Mouse (Mus musculus) CD4-positive, CD25-positive, alpha-beta regulatory T cell, adult 2 months (primary cell): ENCODE results near the gene Eif4e2.

Experiments
- DNase-seq: peaks from one replicate; pipeline ENCODE4 v3.0.0-alpha.2; 2012; ENCODE audit warnings: low read depth, low spot score

The Eif4e2 gene

DNA sequence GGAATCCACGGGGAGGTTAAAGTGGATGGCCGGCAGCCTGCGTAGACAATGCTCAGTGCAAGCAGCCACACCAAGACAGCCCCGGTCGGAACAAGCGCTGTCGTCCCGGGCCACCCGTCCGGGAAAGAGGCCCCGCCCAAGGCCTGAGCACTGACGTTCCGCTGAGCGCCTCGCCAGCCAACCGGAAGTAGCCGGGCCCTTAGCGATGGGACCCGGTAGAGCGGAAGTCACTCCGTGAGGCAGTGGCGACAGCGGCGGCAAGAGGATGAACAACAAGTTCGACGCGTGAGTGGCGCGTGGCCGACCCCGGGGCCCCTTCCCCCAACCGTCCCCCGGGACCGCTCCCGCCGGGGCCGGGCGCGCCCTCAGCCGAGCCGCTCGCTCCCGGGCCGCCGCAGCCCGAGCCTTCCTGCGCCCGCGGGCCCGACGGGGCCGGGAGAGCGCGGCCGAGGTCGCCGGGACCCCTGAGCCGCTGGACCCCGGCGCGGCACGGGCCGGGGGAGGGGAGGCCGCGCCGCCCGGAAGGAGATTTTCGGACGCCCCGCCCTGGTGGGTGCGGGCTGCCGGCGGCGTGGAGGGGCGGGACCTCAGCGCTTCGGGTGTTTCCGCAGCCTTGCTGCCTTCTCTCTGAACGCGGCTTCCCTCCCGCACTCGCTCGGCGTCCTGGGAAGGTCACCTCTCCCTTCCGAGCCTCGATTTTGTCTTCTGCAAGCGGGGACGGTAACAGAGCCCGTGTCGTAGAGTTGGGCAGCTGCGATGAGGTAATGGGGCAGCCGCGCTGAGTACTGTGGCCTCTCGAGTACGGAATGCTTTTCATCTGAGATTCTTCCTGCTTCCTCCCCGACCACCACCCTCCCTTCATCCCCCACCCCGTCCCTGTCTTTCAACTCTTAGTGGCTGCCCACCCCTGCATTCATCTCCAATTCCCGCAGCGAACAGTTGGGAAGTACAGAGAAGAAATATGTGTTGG, at the start of gene Eif4e2:
Gene Eif4e2 (plus strand): TSS at position 180 of the 970 bp plus-strand sequence.
- DNase-seq = peak; percentile 96

DNA sequence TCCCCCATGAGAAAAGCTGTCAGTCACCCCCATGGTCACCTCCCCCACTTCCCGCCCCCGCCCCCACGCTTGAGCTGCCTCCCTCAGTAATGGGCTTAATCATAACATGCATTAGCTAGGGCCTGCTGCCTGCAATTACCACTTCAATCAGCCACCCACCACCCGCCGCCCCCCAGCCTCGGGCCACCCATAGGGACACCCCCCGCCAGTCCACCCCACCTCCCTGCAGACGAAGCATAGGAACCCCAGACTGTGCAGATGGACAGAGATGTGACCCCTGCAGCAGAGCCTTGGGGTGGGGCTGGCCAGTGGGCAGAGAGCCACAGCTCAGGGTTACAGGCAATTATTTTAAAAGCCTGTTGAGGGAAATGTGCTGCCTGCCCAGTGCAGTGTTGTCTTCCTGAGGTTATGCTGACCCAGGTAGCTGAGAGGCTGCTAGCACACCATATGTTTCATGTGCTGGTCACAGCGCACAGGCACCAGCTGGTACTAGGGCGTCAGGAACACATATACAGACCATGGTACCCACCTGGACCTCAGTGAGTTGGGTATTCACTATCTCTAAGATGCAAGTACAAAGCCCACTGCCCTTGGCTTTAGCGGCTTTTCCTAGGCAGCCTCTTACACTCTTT, 49.4 kb upstream of the Eif4e2 start:
- DNase-seq = no peak

DNA sequence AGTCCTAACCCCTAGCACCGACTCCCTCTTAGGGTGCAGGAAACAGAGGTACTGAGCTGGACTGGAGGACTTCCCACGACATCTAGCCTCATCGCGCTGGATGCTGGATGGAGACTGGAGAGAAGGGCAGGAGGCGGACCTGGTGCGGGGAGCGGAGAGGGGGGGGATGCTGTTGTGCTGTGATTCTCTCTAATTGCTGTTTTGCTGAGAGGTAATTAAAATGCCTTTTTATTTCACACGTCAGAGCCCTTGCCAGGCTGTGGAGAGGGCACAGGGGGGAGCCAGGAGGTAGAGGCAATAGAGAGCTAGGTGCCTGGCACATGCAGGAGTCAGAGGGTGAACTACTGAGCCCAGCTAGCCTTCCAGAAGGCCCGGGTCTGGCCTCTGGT, 48.9 kb upstream of the Eif4e2 start:
- DNase-seq = no peak

DNA sequence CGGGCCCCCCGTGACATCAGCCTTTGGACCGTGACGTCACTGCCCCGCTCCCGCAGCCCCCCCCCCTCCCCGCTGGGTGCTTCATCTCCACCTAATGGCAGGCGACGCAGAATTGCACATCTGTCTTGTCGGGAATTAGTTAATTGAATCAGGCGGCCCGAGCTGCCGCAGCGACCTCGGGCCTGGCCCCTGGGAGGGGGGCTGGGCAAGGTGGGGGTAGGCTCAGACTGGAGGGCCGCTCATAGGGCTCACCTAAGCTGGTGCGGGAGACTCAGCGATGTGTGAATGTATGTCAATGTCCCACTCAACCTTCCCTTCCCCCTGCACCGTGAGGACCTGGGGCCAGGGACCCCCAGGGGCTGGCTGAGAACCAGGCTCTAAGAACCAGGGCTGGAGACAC, 43.3 kb upstream of the Eif4e2 start:
- no peak for DNase-seq

DNA sequence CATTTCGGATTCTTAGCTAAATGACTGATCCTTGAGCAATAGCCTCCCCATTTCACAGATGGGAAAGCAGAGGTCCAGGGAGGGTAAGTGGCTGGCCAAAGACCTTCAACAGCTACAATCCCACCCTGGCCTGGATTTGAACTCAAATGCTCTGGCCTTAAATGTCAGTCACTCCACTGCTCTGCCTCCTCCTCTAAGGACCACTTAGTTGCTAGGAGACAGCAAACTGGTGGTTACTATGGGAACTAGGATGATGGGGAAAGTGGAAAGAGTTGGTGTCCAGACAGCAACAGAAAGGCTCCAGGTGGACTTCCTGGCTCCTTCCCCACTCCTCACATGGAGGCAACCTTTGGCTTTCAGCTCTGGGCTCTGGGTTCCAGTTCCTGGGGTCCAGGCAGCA, 42.4 kb upstream of the Eif4e2 start:
- DNase-seq = no peak

DNA sequence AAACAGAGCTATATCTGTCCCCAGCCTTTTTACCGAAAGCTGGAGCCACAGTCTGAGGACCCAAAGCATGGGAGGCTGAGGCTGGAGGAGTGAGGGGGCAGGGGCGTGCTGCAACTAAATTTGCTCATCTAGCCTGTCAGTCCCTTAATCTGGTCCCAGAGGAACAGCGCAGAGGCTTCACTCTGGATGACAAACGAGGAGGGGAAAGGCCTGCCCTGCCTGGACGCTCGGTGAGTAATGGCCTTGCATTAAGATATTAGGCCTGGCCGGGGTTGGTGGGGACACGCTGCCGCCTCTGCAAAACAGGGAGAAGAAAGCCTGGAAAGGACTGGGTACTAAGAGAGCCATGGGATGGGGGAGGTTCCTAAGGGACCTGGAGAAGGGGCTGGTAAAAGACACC, 41.4 kb upstream of the Eif4e2 start:
- DNase-seq = no peak

DNA sequence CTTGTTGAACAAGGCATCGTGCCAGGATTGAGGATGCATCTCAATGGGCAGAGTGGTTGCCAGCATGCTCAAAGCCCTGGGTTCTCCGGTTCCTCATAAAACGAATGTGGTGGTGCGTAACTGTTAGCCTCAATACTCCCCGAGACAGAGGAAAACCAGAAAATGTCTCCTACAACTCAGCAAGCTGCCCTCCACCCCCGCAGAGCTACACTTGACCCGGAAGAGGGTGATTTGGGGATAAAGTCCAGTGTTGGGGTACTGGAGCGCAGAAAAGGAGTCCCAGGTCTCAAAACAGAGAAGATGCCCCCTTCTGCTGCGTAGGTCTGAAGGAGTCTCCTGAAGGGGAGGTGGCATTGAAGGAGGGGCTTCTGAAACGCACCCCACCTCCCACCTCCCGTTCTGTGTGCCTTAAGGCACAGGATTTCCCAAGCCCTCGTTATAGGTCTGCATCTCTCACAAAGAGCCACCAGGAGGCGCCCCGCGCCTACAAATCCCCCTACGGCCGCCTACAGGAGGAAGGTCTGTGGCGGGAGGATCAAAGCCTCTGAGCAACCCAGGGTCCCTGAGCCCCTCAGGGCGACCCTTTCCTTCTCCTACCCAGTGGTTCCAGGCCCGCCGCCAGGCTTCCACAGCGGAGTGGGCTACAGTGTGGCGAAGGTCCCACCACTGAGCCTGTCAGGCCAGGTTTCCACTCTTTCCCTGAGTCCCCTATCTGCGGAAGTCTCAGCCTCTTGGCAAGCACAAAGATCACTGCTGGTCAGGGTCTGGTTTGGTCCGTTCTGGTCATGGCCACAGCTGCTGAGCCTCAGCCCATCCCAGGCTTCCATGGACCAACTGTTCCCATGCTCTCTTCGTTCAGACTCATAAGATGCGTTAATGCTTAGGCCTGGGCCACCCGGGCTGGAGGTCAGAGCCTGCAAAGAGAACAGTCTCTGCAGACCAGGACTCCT, 39.4 kb upstream of the Eif4e2 start:
- DNase-seq = peak; percentile 70

DNA sequence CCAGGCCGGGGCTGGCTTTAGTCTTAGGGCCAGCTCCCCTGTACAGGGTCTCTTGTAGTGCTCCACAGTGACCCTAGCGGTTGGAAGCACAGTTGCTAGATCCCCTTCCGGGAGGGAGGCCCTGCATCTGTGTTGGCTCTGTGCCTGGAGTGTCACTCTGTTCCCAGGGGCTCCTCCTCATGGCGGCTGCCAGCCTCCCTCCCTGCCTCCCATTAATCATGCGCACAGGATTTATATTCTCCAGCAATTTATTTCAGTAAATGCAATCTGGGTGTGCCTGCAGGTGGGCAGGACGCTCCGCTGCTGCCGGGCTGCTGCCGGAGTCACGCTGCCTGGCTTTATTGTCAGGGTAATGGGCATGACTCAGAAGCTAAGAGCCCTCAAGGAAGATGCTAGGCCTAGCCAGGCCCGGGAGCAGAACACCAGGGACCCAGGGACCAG, 37.8 kb upstream of the Eif4e2 start:
- DNase-seq = no peak

DNA sequence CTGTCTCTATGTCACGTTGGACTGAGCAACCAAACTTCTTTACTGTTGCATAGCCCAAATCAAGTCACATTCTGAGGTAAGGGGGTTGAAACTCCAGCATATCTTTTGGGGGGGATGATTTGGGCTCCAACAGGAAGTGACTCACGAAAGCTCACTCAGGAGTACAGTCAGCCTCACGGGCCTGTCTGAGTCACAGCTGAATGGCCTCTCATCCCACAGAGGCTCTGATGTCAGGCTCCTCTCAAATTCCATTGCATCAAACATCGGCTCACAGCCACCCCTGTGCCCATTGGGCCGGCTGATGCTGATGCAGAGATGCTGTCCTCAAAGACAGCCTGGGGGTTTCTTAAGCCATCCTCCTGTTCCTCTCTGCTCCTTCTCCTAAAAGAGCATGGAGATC, 32.8 kb upstream of the Eif4e2 start:
- peak; percentile 58 for DNase-seq

DNA sequence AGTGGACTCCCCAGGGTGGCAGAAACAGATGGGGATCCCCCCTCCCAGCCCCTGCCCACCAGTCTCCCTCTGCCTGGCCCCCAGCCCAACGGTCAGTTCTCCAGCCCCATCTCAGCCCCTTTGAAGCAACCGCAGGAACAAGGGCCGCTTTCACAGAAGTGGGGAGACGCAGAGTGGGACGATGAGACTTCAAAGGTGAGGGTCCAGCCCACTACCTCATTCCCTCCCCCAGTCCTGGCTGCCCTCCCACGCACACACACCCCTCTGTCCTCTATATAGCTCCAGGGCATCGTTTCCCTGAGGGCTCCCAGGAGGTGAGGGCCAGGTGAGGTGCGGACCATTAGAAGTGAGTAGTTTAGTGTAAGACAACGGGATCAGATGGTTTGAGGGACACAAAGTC, 30.7 kb upstream of the Eif4e2 start, which contains the start of gene Prss56:
Gene Prss56 (plus strand): TSS at position 301 of the 400 bp plus-strand sequence.
- DNase-seq = no peak

DNA sequence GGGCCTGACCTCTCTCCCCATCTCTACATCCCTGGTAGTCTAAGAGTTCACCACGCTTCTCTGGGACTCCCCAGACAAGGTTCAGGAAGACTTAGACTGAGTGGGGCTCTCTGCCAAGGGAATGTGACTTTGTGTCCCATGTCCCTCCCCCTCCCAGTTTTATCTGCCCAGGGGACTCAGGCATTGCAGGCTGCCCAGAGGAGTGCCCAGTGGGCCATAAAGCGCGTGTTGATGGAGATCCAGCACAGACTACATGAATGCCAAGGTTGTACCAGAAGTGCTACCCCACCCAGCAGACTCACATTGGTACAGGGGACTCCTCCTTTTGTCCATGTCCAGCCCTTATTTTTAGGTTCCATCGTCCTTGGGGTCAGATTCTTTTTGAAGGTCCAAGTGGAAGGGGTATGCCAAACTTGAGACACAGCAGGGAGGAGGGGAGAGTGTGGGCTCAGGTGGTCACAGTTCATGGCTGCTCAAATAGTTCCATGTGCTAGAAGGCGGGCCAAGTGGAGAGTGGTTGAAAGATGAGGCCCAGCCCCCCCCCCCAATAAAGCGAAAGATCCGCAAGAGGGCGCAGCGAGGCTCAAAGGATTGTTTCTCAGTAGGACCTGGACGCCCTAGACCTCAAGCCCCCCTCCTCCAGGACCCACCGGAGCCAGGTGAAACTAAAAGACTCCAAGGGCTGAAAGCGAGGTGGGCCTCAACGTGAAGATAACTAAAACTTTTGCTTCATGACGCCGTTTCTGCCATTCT, 29.5 kb upstream of the Eif4e2 start:
- peak; percentile 45 for DNase-seq

DNA sequence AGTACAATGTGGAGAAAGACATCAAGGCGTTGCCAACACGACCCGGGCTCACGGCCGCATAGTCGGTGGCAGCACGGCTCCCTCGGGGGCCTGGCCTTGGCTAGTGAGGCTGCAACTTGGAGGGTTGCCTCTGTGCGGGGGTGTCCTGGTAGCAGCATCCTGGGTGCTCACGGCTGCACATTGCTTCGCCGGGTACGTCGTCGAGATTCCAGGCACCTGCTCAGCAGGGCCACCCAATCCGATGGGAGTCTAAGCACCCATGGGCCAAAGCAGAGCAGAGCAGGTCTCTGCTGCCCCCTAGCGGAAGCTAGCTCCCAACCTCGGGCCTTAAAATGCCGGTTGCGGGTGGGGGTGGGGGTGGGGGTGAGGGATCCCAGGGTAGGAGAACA, 29.0 kb upstream of the Eif4e2 start:
- peak; percentile 89 for DNase-seq

DNA sequence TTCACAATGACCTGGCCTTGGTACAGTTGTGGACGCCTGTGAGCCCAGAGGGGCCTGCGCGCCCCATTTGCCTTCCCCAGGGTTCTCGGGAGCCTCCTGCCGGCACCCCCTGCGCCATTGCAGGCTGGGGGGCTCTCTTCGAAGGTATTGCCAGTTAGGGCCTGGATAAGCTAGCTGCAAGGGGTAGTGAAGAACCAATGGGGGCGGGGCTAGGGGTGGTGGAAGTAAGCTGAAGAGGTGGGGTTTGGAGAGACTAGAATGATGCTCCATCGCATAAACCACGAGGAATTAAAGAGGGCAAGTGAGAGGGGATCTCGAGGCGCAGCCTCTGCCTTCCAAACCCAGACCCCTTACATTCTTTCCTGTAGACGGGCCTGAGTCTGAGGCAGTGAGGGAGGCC, 28.2 kb upstream of the Eif4e2 start:
- DNase-seq = peak; percentile 36

DNA sequence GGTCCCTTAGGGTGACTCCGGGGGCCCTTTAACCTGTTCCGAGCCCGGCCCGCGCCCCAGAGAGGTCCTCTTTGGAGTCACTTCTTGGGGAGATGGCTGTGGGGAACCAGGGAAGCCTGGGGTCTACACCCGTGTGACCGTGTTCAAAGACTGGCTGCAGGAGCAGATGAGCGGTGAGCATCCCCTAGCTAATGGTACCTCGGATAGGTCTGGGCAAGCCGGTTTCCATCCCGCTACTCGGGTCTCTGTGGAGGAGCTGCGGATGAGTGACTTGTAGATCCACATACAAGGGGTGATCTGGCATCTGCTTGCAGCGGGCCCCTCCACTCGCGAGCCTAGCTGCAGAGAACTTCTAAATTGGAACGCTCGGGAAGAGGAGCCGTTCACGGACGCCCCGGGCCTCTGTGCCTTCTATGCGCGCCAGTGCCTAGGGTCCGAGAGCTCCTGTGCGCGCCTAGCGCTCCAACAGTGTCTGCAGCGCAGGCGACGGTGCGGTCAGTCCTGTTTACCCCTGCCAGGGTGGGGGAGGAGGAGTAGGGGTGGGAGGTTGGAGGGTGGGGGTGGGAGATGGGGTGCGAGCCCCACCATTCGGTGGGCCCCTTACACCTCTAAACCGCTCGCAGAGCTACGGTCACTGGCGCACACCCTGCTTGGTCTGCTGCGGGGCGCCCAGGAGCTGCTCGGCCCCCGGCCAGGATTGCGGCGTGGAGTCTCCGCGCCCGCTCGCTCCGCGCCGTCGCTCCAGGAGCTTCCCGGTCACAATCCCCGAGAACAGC, 27.3 kb upstream of the Eif4e2 start:
- peak; percentile 25 for DNase-seq

DNA sequence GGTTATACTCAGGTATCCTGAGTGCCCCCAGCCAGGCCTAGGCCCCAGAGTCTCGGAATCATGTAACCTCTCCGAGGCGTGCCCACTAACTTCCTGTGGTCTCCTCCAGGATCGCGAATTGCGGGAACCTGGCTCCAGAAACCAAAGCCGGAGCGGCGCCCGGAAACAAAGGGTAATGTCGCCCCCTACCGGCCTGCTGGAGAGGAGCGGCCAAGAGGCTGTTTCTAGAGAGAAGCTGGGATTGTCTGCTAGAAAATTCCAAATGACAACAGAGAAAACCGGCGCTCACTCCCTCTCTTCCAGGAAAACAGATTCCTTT, 26.7 kb upstream of the Eif4e2 start:
- peak; percentile 82 for DNase-seq

DNA sequence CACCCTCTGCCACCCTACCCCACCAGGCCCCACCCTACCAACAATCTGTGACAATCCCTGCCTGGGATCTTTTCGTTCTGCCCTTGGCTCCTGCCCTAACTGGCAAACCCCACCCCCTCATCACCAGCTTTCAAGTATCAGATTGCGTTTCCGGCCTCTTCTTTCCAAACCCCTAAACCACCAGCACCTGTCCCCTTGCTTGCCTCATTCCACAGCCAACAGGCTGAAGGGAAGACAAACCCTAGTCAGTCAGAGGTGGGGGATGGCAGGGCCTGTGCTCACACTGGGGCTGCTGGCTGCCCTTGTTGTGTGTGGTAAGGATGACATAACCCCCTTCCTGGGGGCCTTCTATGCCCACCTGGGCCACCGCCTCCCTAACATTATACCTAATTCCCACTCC, 23.3 kb upstream of the Eif4e2 start, which contains the start of gene Chrnd:
Gene Chrnd (plus strand): TSS at position 179 of the 400 bp plus-strand sequence.
- DNase-seq = no peak

DNA sequence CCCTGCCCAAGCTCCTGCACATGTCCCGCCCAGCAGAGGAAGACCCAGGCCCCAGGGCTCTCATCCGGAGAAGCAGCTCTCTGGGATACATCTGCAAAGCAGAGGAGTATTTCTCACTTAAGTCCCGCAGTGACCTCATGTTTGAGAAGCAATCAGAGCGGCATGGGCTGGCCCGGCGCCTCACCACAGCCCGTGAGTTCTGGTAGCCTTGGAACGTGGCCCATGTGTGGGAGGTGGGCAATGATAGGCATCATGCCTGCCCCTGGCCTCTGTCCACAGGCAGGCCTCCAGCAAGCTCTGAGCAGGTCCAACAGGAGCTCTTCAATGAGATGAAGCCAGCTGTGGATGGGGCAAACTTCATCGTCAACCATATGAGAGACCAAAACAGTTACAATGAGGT, 16.4 kb upstream of the Eif4e2 start:
- DNase-seq = no peak

DNA sequence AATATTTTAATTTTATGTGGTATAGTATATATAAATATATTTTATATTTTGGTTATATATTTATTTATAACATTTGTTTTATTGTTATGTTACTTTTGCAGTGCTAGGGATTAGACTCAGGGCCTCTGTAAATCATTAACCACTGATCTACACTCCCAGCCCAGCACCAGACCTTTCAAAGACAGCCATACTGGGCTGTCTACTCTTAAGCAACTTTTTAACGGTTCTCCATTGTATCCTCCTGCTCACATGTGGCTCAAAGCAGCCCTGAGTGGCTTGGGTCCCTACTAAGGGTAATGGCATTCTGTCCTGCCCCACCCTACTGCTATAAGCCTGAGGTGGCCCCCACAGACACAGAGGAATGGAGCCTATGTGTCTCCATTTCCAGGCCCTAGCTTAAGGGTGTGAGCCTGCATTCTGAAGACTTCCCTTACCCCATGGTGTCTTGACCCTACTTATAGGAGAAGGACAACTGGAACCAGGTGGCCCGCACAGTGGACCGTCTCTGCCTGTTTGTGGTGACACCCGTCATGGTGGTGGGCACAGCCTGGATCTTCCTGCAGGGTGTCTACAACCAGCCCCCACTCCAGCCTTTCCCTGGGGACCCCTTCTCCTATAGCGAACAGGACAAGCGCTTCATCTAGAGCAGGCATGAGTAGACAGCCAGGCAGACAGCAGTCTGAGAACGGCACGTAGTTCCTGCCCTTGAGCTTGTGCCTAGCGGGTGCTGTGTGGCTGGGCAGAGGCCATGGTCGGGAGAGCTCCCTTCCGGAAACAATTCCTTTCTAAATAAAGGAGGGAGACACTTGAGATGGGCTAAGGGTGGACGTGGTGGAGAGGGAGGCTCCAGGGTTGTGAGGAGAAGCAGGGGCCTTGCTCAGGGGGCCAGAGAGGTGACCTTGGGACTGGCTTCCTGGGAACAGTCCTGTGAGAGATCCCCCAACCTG, 15.3 kb upstream of the Eif4e2 start:
- no peak for DNase-seq

DNA sequence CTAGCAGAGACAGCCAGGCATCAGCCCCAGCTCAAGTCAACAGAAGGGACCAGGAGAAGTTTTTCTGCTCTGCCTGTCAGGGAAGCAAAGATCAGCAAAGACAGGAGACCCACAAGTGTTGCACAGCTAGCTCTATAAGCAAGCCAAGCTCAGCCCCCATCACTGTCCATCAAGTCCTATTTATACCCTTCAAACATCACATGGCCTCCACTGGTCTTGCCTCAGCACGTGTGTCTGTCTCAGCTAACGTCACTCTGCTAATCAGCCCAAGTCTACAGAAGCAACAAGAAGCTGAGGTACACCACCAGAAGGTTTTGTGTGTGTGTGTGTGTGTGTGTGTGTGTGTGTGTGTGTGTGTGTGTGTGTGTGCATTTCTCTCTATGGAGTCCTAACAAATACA, 12.9 kb upstream of the Eif4e2 start:
- no peak for DNase-seq
